Mouse (Mus musculus): ENCODE results near the gene Foxn3. TPM values are rescaled to one million over a fixed set of nuclear protein-coding genes. Genes with fewer than 3 reads are reported as not detected.

The Foxn3 gene
- polyA plus RNA-seq, 1 experiment from 2014 or later = 86.3 TPM

GRCm38 (mm10) chr12:99279426-99279825 is 284.0 kb downstream of the Foxn3 start:
- WGBS = 91% methylated on average over 4 of the region's 4 CpGs
- Histone ChIP-seq H3K4me2 (ENCODE audit: low read depth, low read length) (no peak overlapping the region), H3K4me3 (ENCODE audit: low read depth, low read length) (no peak overlapping the region), H3K27ac (replicated peaks; ENCODE audit: low read depth, low read length) (no peak overlapping the region), H3K36me3 (ENCODE audit: control insufficient read depth, insufficient read depth, low read length) (no peaks in the 10 kb centered on the region), H3K4me1 (ENCODE audit: control insufficient read depth, insufficient read depth, low read length) (peaks cover 23% of the 10 kb centered on the region), H3K9ac (ENCODE audit: low read depth, low read length) (no peak overlapping the region), H3K27me3 (replicated peaks; ENCODE audit: control insufficient read depth, insufficient read depth, low read length) (no peaks in the 10 kb centered on the region), H3K9me3 (ENCODE audit: control insufficient read depth, low read length) (no peaks in the 10 kb centered on the region)
- DNase-seq (ENCODE audit: low spot score) (no peak), ATAC-seq (ENCODE audit: low read depth) (no peak)

- H3K4me2 ChIP-seq (ENCODE audit: low read depth, low read length) = no peak overlapping the region
- WGBS = 81% methylated on average over 1 of the region's 1 CpGs
- no peaks in the 10 kb centered on the region for H3K9me3 ChIP-seq (ENCODE audit: control insufficient read depth, low read length)
- peaks cover 5% of the 10 kb centered on the region; the same call in 1 of the 2 replicates for H3K4me1 ChIP-seq (ENCODE audit: control insufficient read depth, insufficient read depth, low read length)
- no peak for ATAC-seq (ENCODE audit: low read depth)
- H3K36me3 ChIP-seq (ENCODE audit: control insufficient read depth, insufficient read depth, low read length) = no peaks in the 10 kb centered on the region
- no peak overlapping the region for H3K9ac ChIP-seq (ENCODE audit: low read depth, low read length)
- no peaks in the 10 kb centered on the region for H3K27me3 ChIP-seq (replicated peaks; ENCODE audit: control insufficient read depth, insufficient read depth, low read length)
- DNase-seq (ENCODE audit: low spot score) = no peak
- no peak overlapping the region for H3K27ac ChIP-seq (replicated peaks; ENCODE audit: low read depth, low read length)
- H3K4me3 ChIP-seq (ENCODE audit: low read depth, low read length) = no peak overlapping the region
These were observed 288.8 kb downstream of the Foxn3 start for GRCm38 (mm10) chr12:99274589-99274988.

- H3K36me3 ChIP-seq (ENCODE audit: control insufficient read depth, insufficient read depth, low read length) = no peaks in the 10 kb centered on the region
- 79% methylated on average over 8 of the region's 8 CpGs for WGBS
- no peak for ATAC-seq (ENCODE audit: low read depth)
- H3K4me2 ChIP-seq (ENCODE audit: low read depth, low read length) = no peak overlapping the region
- peak; percentile 52 for DNase-seq (ENCODE audit: low spot score)
- no peaks in the 10 kb centered on the region for H3K9me3 ChIP-seq (ENCODE audit: control insufficient read depth, low read length)
- no peaks in the 10 kb centered on the region for H3K27me3 ChIP-seq (replicated peaks; ENCODE audit: control insufficient read depth, insufficient read depth, low read length)
- no peak overlapping the region for H3K9ac ChIP-seq (ENCODE audit: low read depth, low read length)
- 0 out of 2 replicates have a peak, but pooled peaks cover 7% of the 10 kb centered on the region for H3K4me1 ChIP-seq (ENCODE audit: control insufficient read depth, insufficient read depth, low read length)
- no peak overlapping the region for H3K27ac ChIP-seq (replicated peaks; ENCODE audit: low read depth, low read length)
- H3K4me3 ChIP-seq (ENCODE audit: low read depth, low read length) = no peak overlapping the region
These were observed 294.0 kb downstream of the Foxn3 start for GRCm38 (mm10) chr12:99269396-99269795.

- Histone ChIP-seq H3K36me3 (ENCODE audit: control insufficient read depth, insufficient read depth, low read length) (no peaks in the 10 kb centered on the region), H3K4me1 (ENCODE audit: control insufficient read depth, insufficient read depth, low read length) (0 out of 2 replicates have a peak, but pooled peaks cover 7% of the 10 kb centered on the region), H3K4me3 (ENCODE audit: low read depth, low read length) (no peak overlapping the region), H3K4me2 (ENCODE audit: low read depth, low read length) (no peak overlapping the region), H3K27ac (replicated peaks; ENCODE audit: low read depth, low read length) (no peak overlapping the region), H3K27me3 (replicated peaks; ENCODE audit: control insufficient read depth, insufficient read depth, low read length) (no peaks in the 10 kb centered on the region), H3K9me3 (ENCODE audit: control insufficient read depth, low read length) (no peaks in the 10 kb centered on the region), H3K9ac (ENCODE audit: low read depth, low read length) (no peak overlapping the region)
- DNase-seq (ENCODE audit: low spot score) (no peak), ATAC-seq (ENCODE audit: low read depth) (no peak)
- WGBS = 89% methylated on average over 11 of the region's 11 CpGs
These were observed 294.4 kb downstream of the Foxn3 start for GRCm38 (mm10) chr12:99268954-99269353.

GRCm38 (mm10) chr12:99267732-99268131 is 295.6 kb downstream of the Foxn3 start:
- ATAC-seq (ENCODE audit: low read depth) (no peak), DNase-seq (ENCODE audit: low spot score) (no peak)
- no peak overlapping the region for H3K4me3 ChIP-seq (ENCODE audit: low read depth, low read length)
- no peak overlapping the region for H3K4me2 ChIP-seq (ENCODE audit: low read depth, low read length)
- WGBS = 74% methylated on average over 11 of the region's 11 CpGs
- H3K4me1 ChIP-seq (ENCODE audit: control insufficient read depth, insufficient read depth, low read length) = peaks cover 14% of the 10 kb centered on the region; the same call in 1 of the 2 replicates
- H3K36me3 ChIP-seq (ENCODE audit: control insufficient read depth, insufficient read depth, low read length) = no peaks in the 10 kb centered on the region
- no peaks in the 10 kb centered on the region for H3K9me3 ChIP-seq (ENCODE audit: control insufficient read depth, low read length)
- no peaks in the 10 kb centered on the region for H3K27me3 ChIP-seq (replicated peaks; ENCODE audit: control insufficient read depth, insufficient read depth, low read length)
- H3K27ac ChIP-seq (replicated peaks; ENCODE audit: low read depth, low read length) = no peak overlapping the region
- H3K9ac ChIP-seq (ENCODE audit: low read depth, low read length) = no peak overlapping the region

- 83% methylated on average over 7 of the region's 7 CpGs for whole genome bisulfite sequencing
- H3K4me2 ChIP-seq (ENCODE audit: low read depth, low read length) = no peak overlapping the region
- H3K27me3 ChIP-seq (replicated peaks; ENCODE audit: control insufficient read depth, insufficient read depth, low read length) = no peaks in the 10 kb centered on the region
- no peak overlapping the region for H3K9ac ChIP-seq (ENCODE audit: low read depth, low read length)
- DNase-seq (ENCODE audit: low spot score) = no peak
- H3K4me3 ChIP-seq (ENCODE audit: low read depth, low read length) = no peak overlapping the region
- no peaks in the 10 kb centered on the region for H3K36me3 ChIP-seq (ENCODE audit: control insufficient read depth, insufficient read depth, low read length)
- no peaks in the 10 kb centered on the region for H3K9me3 ChIP-seq (ENCODE audit: control insufficient read depth, low read length)
- no peak overlapping the region for H3K27ac ChIP-seq (replicated peaks; ENCODE audit: low read depth, low read length)
- ATAC-seq (ENCODE audit: low read depth) = no peak
- H3K4me1 ChIP-seq (ENCODE audit: control insufficient read depth, insufficient read depth, low read length) = peaks cover 14% of the 10 kb centered on the region; the same call in 1 of the 2 replicates
These were observed 296.9 kb downstream of the Foxn3 start for GRCm38 (mm10) chr12:99266434-99266833.

- no peak for ATAC-seq (ENCODE audit: low read depth)
- no peak for DNase-seq (ENCODE audit: low spot score)
- Histone ChIP-seq H3K9ac (ENCODE audit: low read depth, low read length) (no peak overlapping the region), H3K36me3 (ENCODE audit: control insufficient read depth, insufficient read depth, low read length) (no peaks in the 10 kb centered on the region), H3K9me3 (ENCODE audit: control insufficient read depth, low read length) (no peaks in the 10 kb centered on the region), H3K4me2 (ENCODE audit: low read depth, low read length) (no peak overlapping the region), H3K4me1 (ENCODE audit: control insufficient read depth, insufficient read depth, low read length) (peaks cover 18% of the 10 kb centered on the region; the same call in 1 of the 2 replicates), H3K4me3 (ENCODE audit: low read depth, low read length) (no peak overlapping the region), H3K27ac (replicated peaks; ENCODE audit: low read depth, low read length) (no peak overlapping the region), H3K27me3 (replicated peaks; ENCODE audit: control insufficient read depth, insufficient read depth, low read length) (no peaks in the 10 kb centered on the region)
- 89% methylated on average over 6 of the region's 6 CpGs for WGBS
These were observed 297.6 kb downstream of the Foxn3 start for GRCm38 (mm10) chr12:99265777-99266176.

- no peaks in the 10 kb centered on the region for H3K9me3 ChIP-seq (ENCODE audit: control insufficient read depth, low read length)
- no peaks in the 10 kb centered on the region for H3K27me3 ChIP-seq (replicated peaks; ENCODE audit: control insufficient read depth, insufficient read depth, low read length)
- peaks cover 23% of the 10 kb centered on the region for H3K4me1 ChIP-seq (ENCODE audit: control insufficient read depth, insufficient read depth, low read length)
- H3K9ac ChIP-seq (ENCODE audit: low read depth, low read length) = no peak overlapping the region
- H3K4me3 ChIP-seq (ENCODE audit: low read depth, low read length) = no peak overlapping the region
- no peaks in the 10 kb centered on the region for H3K36me3 ChIP-seq (ENCODE audit: control insufficient read depth, insufficient read depth, low read length)
- DNase-seq (ENCODE audit: low spot score) (no peak), ATAC-seq (ENCODE audit: low read depth) (no peak)
- H3K27ac ChIP-seq (replicated peaks; ENCODE audit: low read depth, low read length) = no peak overlapping the region
- H3K4me2 ChIP-seq (ENCODE audit: low read depth, low read length) = no peak overlapping the region
- WGBS = 67% methylated on average over 7 of the region's 7 CpGs
These were observed 299.0 kb downstream of the Foxn3 start for GRCm38 (mm10) chr12:99264386-99264785.

- no peak overlapping the region for H3K9ac ChIP-seq (ENCODE audit: low read depth, low read length)
- ATAC-seq (ENCODE audit: low read depth) (no peak), DNase-seq (ENCODE audit: low spot score) (no peak)
- H3K27ac ChIP-seq (replicated peaks; ENCODE audit: low read depth, low read length) = no peak overlapping the region; the same call in 1 of the 2 replicates
- H3K9me3 ChIP-seq (ENCODE audit: control insufficient read depth, low read length) = no peaks in the 10 kb centered on the region
- no peaks in the 10 kb centered on the region for H3K36me3 ChIP-seq (ENCODE audit: control insufficient read depth, insufficient read depth, low read length)
- H3K4me2 ChIP-seq (ENCODE audit: low read depth, low read length) = no peak overlapping the region
- no peaks in the 10 kb centered on the region for H3K27me3 ChIP-seq (replicated peaks; ENCODE audit: control insufficient read depth, insufficient read depth, low read length)
- H3K4me1 ChIP-seq (ENCODE audit: control insufficient read depth, insufficient read depth, low read length) = peaks cover 23% of the 10 kb centered on the region
- 83% methylated on average over 12 of the region's 12 CpGs for WGBS
- H3K4me3 ChIP-seq (ENCODE audit: low read depth, low read length) = no peak overlapping the region
These were observed 299.6 kb downstream of the Foxn3 start for GRCm38 (mm10) chr12:99263592-99264335.

All from embryonic facial prominence, embryonic 14.5 days (tissue).